Mouse (Mus musculus) heart, postnatal 0 days (tissue): ENCODE data around the gene Exosc6.

ENCODE experiments used
- CTCF ChIP-seq: IDR thresholded peaks from 2 replicates; pipeline ENCODE4 v1.5.1; 2016; ENCODE audit warnings: antibody characterized with exemption, control low read depth, low read depth
- EP300 ChIP-seq: IDR thresholded peaks from 2 replicates; pipeline ENCODE4 v1.6.1; 2016; ENCODE audit warnings: antibody characterized with exemption, low read depth

- TF ChIP-seq CTCF (no peak), EP300 (no peak)
Measured at GRCm38 (mm10) chr8:111093865-111094718, 38.0 kb downstream of the Exosc6 start, which contains the start of gene Pdpr.
